Mouse (Mus musculus) naive thymus-derived CD4-positive, alpha-beta T cell, adult 5 months (primary cell): ENCODE results near the gene Fam71e2. TPM values are rescaled to one million over a fixed set of nuclear protein-coding genes. Genes with fewer than 3 reads are reported as not detected.

Experiments
- polyA plus RNA-seq: library from polyadenylated mRNA; unstranded; fragments of 100-300 nt; shearing (Covaris generic); gene quantifications from one replicate; pipeline ENCODE4 v1.2.1, GENCODE M21; 2017

Gene Fam71e2
- not detected for polyA plus RNA-seq

GRCm38 (mm10) chr7:4771202-4771601, at the start of gene Fam71e2:
Gene Fam71e2 (minus strand): TSS chr7:4771302.

GRCm38 (mm10) chr7:4812303-4813104, 41.4 kb upstream of the Fam71e2 start, which contains the start of gene Ube2s:
Gene Ube2s (minus strand): TSS chr7:4812590.

GRCm38 (mm10) chr7:4792278-4793212, 21.4 kb upstream of the Fam71e2 start, which contains the start of gene Rpl28:
Gene Rpl28 (plus strand): TSS chr7:4792874.

GRCm38 (mm10) chr7:4789436-4789935, 18.4 kb upstream of the Fam71e2 start, which contains the start of gene Tmem238:
Gene Tmem238 (minus strand): TSS chr7:4789656.

GRCm38 (mm10) chr7:4782759-4783158, 11.7 kb upstream of the Fam71e2 start, which contains the start of the genes Il11 and Tmem190:
Gene Il11 (minus strand): TSS chr7:4782859.
Gene Tmem190 (plus strand): TSS chr7:4782937.

GRCm38 (mm10) chr7:4752821-4753570, 18.1 kb downstream of the Fam71e2 start, which contains the start of gene Cox6b2:
Gene Cox6b2 (minus strand): TSS chr7:4753094.

GRCm38 (mm10) chr7:4739544-4740275, 31.4 kb downstream of the Fam71e2 start, which contains the start of gene Kmt5c:
Gene Kmt5c (plus strand): TSS chr7:4740115.

GRCm38 (mm10) chr7:4725169-4725568, 45.9 kb downstream of the Fam71e2 start, which contains the start of gene Tmem150b:
Gene Tmem150b (minus strand): TSS chr7:4725249.

Other genes starting within 250 kb of the Fam71e2 start
- gene Tnni3, start 247.1 kb downstream of the Fam71e2 start, polyA plus RNA-seq, result not detected
- 0.17 TPM for gene Dnaaf3, start 238.8 kb downstream of the Fam71e2 start, polyA plus RNA-seq
- gene Syt5, start 223.8 kb downstream of the Fam71e2 start, polyA plus RNA-seq, result not detected
- not detected for gene Ptprh, start 167.3 kb downstream of the Fam71e2 start, polyA plus RNA-seq
- 16.4 TPM for gene Tmem86b, start 139.9 kb downstream of the Fam71e2 start, polyA plus RNA-seq
- gene Ppp6r1, start 112.3 kb downstream of the Fam71e2 start, polyA plus RNA-seq, result 282 TPM
- 76.5 TPM for gene Hspbp1, start 86.2 kb downstream of the Fam71e2 start, polyA plus RNA-seq
- gene Brsk1, start 80.7 kb downstream of the Fam71e2 start, polyA plus RNA-seq, result not detected
- not detected for gene Tmem150b, start 46.1 kb downstream of the Fam71e2 start, polyA plus RNA-seq
- gene Kmt5c, start 31.2 kb downstream of the Fam71e2 start, polyA plus RNA-seq, result 37.1 TPM
- 2.0 TPM for gene Cox6b2, start 18.2 kb downstream of the Fam71e2 start, polyA plus RNA-seq
- gene Il11, start 11.6 kb upstream of the Fam71e2 start, polyA plus RNA-seq, result not detected
- not detected for gene Tmem190, start 11.6 kb upstream of the Fam71e2 start, polyA plus RNA-seq
- 2.8 TPM for gene Tmem238, start 18.4 kb upstream of the Fam71e2 start, polyA plus RNA-seq
- gene Rpl28, start 21.6 kb upstream of the Fam71e2 start, polyA plus RNA-seq, result 358 TPM
- 236 TPM for gene Ube2s, start 41.3 kb upstream of the Fam71e2 start, polyA plus RNA-seq
- 0.12 TPM for gene Shisa7, start 73.4 kb upstream of the Fam71e2 start, polyA plus RNA-seq
- 7.4 TPM for gene Isoc2b, start 99.0 kb upstream of the Fam71e2 start, polyA plus RNA-seq
- 0.77 TPM for gene Isoc2a, start 105.9 kb upstream of the Fam71e2 start, polyA plus RNA-seq
- gene Gm36210, start 135.2 kb upstream of the Fam71e2 start, polyA plus RNA-seq, result not detected
- 2.5 TPM for gene Zfp628, start 143.9 kb upstream of the Fam71e2 start, polyA plus RNA-seq
- not detected for gene Nat14, start 150.7 kb upstream of the Fam71e2 start, polyA plus RNA-seq
- gene Ssc5d, start 154.5 kb upstream of the Fam71e2 start, polyA plus RNA-seq, result not detected
- not detected for gene Sbk2, start 193.1 kb upstream of the Fam71e2 start, polyA plus RNA-seq
- not detected for gene Sbk3, start 199.9 kb upstream of the Fam71e2 start, polyA plus RNA-seq
- gene Zfp579, start 224.9 kb upstream of the Fam71e2 start, polyA plus RNA-seq, result 18.4 TPM
- gene Zfp524, start 243.1 kb upstream of the Fam71e2 start, polyA plus RNA-seq, result 21.0 TPM
- 54.8 TPM for gene Fiz1, start 243.4 kb upstream of the Fam71e2 start, polyA plus RNA-seq
- gene Gm44973, start 244.2 kb upstream of the Fam71e2 start, polyA plus RNA-seq, result 5.0 TPM
- 10.7 TPM for gene Zfp865, start 249.1 kb upstream of the Fam71e2 start, polyA plus RNA-seq
- not detected for gene Ccdc106, start 249.3 kb upstream of the Fam71e2 start, polyA plus RNA-seq